Mouse (Mus musculus) cerebellum, postnatal 4 days (tissue): ENCODE measurements at regions not wholly inside any gene's neighbourhood (a gene's known extent, or its start where the extent isn't known, plus 50 kb on each side); places are given as distances from the start of the nearest gene placed in this dataset.
A peak's percentile ranks its signal among the peaks of the same experiment; 100 is the strongest.

Experiments used
- DNase-seq, 2 experiments: peaks; one replicate each; pipeline ENCODE4 v3.0.0; 2022; ENCODE audit warnings: low spot score in 2 of 2, mixed read lengths in 1 of 2

DNA sequence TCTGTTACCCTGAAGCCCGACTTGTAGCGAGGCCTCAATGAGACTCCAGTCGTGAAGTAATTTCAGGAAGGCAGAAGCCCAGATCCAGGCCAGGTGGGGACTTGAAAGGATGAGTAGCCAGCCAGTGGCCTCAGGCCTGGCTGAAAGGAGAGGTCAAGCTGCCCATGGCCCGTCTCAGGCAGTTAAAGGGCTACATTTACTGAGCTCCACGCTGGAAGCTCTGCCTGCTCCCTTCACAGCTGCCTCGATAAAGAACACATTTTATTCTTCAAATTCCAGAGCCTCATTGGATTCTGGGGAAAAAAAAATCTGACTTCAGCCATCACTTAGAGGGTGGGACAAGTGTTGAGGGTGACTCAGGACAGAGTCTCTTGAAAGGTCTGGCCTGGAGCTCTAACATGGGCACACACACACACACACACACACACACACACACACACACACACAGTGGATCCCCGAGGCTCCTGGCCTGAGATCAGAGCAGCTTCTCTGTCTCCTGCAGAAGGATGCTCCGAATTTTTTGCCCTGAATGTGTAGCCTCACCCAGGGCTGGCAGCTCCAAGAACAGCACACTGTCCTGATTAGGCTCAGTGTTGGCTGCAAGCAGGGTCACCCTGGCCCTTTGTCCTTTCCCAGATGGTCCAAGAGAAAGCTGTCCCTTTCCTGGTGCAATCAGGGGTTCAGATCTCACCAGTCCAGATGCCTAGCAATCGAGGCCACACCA is 53.0 kb downstream of the Gadd45g start:
- DNase-seq, result no peak

DNA sequence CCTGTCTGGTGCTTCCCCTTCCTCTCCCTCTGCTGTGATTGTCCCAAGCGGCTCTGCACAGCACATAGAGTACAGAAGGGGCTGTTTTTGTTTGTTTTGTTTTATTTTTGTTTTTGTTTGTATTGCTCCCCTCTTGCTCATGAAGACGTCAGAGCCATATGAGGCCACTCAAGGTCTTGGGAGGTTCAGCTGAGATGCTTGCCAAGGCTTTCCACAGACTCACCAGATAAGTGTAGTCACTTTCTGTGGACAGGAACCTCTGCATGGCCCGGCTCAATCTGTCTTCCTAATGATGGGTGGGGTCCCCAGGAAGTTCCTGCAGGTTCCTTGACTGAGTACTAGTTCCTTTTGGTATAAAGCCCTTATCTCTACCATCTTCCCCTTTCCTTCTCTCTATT is 53.6 kb downstream of the Gadd45g start:
- no peak for DNase-seq

DNA sequence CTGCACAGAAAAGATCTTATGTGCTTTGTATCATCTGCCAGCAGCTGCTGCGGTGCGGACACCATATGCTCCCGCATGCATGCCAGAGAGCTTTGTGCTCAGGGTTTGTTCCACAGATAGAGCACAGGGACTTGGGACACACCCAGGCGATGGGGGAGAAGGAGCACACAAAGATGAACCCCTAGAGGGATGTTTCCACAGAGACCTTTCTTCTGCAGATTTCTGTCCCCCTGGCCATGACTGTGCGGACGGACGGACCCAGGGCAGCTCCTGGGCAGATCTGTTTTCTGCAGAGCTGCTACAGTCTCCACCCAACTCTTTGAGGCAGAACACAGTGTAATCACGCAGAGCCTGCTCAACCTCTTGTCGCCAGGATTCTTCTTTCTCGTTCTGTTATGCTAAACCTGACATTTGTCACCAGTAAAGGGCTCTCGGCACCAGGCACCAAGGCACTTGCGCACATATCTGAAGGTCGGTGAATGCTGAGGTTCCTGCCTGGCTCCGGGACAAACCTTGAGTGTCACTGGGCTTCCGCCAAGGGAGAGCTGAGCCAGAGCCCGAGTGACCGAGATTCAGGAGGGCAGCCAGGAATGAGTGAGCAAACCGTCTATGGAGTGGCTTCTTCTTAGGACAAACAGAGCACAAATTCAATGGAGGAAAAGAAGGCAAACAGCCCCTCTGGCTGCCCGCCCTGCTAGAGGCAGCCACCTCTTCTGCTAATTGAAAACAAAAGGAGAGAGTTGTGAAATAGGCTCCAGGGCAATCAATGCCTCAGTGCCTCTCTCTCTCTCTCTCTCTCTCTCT is 56.2 kb downstream of the Gadd45g start:
- peak; percentile 43 to 82 for DNase-seq

DNA sequence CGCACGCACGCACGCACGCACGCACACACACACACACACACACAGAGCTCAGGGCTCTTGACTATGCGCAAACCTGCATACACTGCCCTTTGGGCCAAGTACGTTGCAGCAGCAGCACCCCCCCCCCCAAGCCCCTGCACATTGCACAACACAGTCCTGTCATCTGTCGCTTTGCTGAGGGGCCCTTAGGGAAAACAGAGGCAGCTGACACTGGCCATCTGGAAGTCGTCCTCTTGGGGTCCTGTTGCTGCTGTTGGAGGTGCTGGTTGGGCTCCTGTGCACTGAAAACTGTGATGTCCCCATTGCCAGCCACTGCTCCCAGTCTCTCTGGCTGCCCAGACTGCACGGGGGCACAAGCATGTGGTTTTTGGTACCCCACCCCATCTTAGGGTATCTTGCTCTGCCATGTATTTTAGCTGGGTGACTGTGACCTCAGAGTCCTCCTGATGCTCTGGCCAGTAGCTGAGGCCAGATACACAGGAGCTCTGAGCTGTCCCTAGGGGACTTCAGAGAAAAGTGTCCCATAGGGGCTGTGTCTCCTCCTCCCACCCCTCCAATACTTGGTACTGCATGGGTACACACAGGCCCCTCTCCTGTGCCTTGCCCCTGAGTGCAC is 57.0 kb downstream of the Gadd45g start:
- DNase-seq, result peak in 1 of 2 experiments; percentile 35

DNA sequence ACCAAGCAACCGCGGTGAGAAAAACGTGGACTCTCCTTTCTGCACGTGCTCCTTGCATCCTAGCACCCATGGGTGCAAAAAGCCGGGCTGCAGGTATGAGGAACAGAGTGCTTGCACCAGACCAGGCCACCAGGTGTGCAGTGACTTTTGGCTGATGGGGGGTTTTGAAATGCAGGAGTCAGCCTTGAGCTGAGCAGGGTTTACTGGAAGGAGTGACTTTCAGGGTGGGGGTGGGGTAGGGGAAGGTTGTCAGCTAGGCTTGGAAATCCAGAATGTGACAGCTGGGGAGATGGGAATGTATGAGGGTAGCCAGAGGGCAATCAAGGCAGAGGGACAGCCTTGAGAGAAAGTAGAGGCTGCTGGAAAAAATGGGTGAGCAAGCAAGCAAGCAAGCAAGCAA is 58.8 kb downstream of the Gadd45g start:
- DNase-seq, result no peak

DNA sequence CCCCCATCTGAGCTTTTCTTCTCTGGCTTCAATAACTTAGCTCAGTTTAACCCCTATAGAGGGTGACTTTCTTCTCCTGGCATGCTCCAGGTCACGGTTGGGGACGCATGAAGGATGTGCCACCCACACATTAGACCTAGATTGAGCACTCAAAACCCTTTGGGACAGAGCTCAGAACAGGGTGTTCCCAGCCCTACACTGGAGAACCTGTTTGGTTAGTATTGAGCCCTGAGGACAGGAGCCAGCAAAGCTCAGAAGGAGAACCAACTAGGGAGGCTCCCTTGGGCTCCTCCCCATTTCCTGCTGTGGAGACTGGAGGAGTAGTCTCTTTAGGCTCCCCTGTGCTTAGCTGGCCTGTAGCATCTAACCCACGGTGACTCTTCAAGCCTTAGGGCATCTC is 59.6 kb downstream of the Gadd45g start:
- no peak for DNase-seq

DNA sequence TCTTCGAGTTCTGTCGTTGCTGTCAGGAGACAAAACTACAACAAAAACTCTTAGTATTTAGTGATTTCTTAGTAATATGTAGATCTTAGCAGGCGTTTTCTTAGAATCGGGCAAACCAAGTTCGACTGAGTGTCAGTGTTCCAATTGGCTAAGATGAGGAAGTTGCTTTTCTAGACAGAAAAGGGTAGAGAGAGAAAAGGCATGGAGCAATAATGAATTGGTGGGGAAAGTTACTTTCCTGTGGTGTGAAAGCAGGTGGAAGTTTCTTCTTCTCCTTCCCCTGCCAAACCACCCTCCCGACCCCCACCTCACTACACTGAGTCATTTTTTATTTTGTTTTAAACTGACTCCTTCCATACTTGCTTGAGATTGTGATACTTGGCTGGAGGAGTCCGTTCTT is 62.0 kb downstream of the Gadd45g start:
- no peak for DNase-seq

DNA sequence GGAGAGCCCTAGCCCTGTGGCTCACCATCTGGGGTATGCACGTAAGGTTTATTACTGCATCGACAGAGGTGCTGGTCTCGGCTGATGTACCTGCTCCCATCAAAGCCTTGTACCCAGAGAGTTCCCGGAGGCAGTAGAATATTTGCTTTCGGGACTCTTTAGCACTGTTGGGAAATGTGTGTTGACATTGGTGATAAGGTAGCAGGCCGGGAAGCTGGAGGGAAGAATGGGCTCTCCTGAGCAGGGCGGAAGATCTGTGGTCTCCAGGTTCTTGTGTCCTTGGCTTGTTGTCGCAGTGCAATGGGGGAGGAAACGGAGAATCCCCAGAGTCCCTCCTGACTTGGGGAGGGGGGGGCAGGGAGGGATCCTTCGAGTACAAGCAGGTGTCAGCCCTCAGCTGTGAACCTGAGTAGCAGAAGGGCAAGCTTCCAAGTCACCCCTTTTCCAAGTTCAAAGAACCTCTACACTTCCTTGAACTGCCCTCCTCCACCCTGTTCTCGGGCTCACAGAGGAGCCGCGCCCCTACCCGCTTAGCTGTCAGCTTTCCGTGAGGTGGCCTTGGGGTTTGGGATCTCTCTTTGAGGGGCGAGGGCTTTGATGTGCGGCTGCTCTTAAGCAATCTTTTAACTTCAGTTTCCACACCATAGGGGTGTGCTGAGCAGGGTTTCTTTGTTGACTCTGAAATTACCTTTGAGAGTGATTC is 65.0 kb downstream of the Gadd45g start:
- DNase-seq, result no peak

DNA sequence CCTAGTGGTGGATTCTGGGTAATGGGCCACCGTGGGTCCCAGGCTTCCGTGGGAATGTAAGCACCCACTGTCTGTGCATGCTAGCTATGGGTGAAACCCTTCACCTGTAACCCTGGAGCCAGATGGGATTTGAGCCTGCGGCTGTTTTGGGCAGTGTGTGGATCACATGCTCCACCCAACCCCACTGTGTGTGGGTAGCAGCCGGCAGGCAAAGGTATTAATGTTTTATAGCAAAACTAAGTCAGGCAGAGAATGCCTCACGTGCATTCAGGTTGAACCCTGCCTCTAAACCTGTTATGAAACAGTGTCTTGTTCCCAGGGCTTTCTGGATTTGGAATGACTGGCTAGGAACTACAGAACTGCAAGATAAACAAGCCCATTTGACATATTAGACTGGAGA is 66.0 kb downstream of the Gadd45g start:
- no peak for DNase-seq

DNA sequence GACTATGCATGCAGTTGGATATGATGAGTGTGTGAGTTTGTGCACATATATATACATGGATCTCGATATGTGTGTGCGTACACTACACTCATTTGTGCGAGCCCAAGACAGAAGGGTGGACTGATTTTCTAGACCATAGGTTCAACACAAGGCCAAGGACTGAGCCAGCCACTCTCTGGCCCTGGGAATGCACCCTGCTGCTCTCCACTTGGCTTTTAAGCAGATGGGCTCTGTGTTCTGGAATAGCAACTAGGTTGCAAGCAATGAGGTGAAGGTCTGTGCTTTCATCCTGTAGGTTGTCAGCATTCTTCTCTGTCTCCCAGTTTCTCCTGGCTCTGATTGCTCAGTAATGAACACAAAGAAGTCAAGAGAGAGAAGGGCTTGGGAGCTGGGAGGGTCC is 66.5 kb downstream of the Gadd45g start:
- no peak for DNase-seq

DNA sequence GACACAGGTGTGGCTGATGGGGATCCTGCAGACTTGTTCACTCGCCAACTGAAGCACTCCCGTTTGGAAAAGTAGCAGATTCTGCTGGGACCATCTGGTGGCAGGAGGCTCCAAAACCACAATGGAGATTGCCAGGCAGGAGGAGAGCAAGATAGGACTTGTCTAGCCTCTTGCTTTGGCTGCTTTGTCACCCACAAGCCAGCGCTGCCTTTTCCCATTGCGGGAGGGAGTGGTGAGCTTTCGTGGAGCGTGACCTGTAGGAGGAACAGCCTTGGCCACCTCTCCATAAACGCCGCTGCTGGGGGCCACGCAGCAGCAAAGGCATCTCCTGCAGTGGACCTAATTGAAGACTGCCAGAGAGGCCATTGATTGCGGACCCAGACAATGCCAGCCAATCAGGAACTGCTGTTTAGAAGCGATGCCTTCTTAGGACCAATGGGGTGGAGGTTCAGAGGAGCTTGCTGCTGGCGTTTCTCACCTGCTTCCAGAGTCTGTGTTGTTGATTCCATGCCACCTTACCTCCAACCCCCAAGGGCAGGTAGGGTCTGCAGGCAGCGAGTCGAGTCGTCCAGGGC is 70.3 kb downstream of the Gadd45g start:
- no peak for DNase-seq

DNA sequence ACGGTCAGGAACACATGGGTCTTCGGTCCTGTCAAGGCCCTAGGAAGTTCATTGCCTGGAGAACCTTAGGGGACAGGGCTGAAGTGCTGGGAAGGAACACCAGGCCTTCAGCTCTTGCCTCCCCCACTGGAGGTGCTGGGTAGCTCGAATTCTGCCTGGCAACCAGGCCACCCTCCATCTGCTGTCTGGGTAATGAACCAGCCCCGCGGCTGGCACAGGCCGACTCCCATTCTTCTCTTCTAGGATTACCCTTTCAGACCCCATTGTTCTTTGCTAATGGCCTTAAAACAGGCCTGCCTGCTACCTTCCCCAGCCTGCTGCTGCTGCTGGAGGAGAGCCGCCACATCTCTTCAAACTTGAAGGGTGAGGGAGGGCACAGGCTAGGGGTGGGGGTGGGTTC is 71.2 kb downstream of the Gadd45g start:
- peak in 1 of 2 experiments; percentile 72 for DNase-seq

DNA sequence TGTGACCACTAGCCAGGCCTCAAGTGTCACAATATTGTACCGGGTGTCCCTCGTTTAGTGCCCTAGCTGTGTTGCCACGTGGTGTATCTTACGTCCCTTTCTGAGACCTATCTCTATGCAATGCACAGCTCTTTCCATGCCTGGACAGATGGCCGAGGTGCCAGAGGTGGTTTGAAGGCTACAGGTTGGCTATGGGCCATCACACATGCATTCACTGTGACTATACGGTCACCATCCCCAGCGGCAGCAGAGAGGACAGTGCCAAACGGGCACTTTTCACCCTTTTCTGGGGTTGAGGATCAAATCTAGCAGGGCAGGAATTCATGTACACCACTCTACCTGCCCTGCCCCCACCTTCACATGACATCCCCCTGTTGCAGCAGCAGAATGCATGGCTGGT is 71.6 kb downstream of the Gadd45g start:
- no peak for DNase-seq

DNA sequence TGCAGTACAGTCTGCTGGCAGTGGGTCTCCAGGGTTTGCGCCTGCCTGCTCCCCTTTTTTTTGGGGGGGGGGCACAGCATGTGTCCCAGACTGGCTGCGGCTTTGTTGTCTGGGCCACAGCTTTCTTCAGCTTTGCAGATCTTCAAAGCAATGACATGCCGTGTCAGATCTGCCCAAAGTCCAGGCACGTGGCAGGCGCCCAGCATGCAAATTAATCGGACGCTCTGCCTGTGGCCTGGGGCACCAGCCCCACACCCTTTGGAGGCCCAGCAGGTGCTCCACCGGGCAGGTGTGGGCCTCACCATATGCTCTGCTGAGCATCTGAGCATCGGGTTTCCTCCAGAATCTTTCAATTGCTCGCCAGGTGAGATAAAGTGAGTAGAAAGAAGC is 72.3 kb downstream of the Gadd45g start:
- DNase-seq, result no peak

DNA sequence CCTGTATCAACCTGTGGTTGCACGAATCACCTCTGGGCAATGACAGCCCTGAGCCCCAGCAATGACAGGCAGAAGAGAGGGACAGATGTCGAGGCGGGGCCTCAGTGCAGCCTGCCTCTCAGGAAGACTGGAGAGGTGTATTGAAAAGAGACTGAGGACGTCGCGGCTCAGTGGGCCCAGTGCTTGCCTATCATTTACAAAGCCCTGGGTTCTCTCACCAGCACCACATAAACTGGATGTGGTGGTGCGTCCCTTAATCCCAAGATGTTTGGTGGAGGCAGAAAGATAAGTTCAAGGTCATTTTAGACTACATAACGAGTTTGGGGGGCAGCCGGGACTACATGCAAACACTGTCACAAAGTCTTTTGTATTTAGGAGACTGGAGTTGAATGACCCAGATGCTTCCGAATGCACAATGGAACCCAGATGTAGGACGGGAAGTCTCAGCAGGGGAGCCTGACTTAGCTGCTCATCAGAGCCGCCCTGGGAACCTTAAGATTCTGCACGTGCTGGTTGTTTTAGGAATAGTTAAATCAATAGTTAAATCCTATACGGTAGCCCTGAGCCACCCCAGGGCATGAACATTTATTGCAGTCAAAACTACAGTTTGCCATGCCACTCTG is 72.8 kb downstream of the Gadd45g start:
- DNase-seq, result no peak

DNA sequence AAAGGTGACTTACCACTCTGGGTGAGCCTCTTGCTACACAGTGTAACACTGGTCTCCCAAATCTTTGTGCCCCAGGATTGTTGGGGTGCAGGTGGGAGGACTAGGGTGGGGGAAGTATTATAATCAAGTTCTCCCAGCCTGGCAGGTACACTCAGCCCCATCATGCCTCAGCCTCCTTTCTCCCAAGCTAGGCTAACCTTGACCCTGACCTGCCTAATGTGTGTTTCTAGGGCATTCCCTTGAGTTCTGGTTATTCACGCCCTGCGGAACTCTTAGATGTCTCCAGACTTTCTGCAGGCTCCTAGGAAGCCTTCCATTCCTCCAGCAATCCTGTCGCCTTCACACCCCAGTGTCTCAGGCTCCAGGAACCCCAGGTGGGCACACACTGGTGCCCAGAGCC is 73.5 kb downstream of the Gadd45g start:
- DNase-seq, result no peak

DNA sequence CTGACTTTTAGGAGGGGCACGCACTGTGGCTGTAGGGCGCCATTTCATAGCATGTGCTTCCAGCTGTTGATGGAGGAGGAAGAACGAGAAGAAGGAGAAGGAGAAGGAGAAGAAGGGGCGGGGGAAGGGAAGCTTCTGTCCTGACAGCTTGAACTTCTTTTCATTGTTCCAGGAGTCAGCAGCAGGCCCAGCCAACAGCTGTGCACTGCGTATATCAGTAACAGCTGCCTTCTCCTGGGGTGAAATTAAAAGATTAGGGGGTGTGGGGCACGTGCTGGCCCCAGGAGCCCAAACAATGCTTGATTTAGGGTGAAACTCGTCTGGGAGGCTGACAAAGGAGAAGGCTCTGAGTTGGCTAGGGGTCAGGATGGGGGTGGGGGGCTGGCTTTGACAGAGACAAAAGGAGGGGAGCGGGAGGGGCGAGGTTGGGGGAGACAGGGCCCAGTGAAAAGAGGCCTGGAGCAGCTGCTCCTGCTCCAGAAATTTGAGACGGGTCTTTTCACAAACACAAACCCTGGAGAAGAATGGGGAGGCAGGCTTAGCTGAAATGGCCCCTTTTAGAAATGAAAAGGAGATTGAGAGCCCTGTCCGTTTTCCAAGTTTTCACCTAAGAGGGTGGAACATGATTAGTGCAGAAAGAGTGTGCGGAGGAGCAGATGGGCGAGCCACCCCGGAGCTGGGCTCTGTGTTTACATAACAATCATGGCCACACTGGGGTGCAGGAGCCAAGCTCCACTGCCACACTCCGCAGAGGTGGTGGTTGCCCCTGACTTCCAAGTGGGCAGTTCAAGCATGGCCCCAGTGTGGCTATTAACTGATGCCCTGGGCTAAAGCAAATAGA is 74.3 kb downstream of the Gadd45g start:
- no peak for DNase-seq

DNA sequence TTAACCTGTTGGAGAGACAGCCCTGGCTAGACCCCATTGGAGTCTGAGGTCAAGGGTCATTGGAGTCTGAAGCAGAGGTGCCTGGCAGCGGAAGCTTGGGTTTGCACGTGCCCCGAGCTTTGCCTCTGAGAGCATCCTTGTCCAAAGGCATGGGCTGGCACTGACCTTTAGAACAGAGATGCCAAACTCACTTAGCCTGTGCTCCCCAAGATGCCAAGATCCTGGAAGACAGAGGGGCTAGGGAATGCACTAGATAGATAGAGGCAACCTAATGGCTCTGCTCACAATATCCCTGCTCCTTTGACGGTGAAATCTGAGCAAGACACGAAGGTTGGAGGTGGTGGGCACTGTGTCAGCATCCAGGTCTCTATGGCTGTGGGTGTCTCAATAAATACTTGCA is 75.1 kb downstream of the Gadd45g start:
- no peak for DNase-seq

DNA sequence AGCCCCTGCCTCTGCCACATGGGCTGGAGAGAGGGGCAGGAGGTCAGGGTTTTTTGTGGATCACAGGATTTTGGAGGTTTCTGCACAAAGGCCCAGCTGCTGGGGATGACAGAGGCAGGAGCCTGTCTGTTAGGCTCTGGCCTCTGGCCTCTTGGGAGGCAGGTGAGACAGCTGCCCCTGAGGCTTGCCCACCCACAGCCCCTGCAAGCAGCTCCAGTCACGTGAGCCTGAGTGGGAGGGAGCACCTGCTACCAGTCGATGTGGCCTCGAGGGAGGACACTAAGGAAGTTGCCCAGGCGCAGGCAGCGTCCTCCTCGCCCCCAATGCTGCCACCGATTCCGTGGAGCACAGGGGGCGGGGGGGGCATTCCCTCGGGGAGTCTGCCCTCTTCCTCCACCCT is 80.3 kb downstream of the Gadd45g start:
- DNase-seq, result no peak

DNA sequence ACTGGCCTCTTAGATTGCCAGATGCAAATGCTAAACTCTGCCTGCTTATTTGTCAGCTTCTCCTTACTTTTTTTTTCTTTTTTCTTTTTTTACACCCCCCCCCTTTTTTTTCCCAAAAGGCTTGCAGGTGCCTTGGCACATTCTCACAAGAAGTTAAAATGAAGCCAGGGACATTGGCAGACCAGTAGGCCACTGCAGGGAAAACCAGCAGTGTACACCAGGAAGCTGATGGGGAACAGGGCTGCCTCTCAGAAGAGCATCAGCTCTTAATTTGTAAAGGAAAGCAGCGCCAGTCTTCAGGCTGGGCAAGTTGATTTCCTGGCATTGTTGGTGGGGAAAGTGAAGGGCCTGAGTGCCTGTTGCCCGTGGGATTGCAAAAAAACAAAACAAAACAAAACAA is 83.3 kb downstream of the Gadd45g start:
- DNase-seq, result no peak
